Mouse (Mus musculus): Measurements from ENCODE around the gene Fhit. TPM values are rescaled to one million over a fixed set of nuclear protein-coding genes. Genes with fewer than 3 reads are reported as not detected.

The Fhit gene
- polyA plus RNA-seq, 1 experiment from 2014 or later, result 1.7 TPM

DNA sequence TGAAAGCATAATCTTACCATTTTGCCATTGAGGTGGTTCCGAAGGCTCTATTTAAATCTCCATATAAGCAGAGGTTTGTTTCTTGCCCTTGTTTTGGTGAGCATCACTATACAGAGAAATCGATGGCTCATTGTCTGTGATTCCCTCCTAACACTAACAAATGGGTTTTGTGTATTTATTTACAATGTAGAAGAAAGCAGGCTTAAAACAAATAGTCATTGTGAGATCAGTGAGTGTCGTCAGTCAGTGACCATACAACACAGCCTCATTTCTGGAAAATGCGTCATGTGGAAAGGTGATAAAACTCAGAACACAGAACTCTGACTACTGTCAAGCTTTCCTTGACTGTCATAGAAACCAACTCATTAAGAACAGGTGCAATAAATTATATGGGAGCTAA lies 1632.6 kb downstream of the Fhit start:
- in situ Hi-C loops (cut with MboI; ENCODE audit: low pct_unique_long_range_greater_than_20kb), result no loop called here
- no peak for TF ChIP-seq CTCF (IDR thresholded peaks at IDR 0.05)
- ATAC-seq (no peak), DNase-seq (ENCODE audit: low read depth, low spot score) (no peak)
- CTCF ChIA-PET, result no interaction called here
- POLR2A ChIA-PET, result no interaction called here
- H3K27me3 ChIP-seq, result no peaks in the 10 kb centered on the region

DNA sequence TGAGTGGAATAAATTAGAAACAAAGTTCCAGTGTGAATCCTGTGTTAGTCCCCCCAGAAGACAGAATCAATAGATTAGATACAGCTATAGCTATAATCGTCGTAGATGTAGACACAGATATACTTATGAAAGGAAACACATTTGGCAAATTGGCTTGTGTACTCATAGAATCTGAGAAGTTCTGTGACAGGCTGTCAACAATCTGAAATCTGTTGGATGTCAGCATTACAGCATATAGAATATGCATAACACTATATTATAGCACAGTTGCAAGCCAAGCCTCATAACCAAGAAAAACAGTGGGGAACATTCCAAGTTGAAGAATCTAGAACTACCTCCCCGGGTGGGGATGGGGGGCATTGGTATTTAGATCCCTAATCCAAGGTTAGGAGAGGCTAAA lies 1635.7 kb downstream of the Fhit start:
- ChIA-PET POLR2A (no interaction called here), CTCF (no interaction called here)
- TF ChIP-seq CTCF (IDR thresholded peaks at IDR 0.05), result no peak
- DNase-seq (ENCODE audit: low read depth, low spot score), result no peak
- in situ Hi-C loops (cut with MboI; ENCODE audit: low pct_unique_long_range_greater_than_20kb), result no loop called here
- no peaks in the 10 kb centered on the region for H3K27me3 ChIP-seq
- no peak for ATAC-seq

DNA sequence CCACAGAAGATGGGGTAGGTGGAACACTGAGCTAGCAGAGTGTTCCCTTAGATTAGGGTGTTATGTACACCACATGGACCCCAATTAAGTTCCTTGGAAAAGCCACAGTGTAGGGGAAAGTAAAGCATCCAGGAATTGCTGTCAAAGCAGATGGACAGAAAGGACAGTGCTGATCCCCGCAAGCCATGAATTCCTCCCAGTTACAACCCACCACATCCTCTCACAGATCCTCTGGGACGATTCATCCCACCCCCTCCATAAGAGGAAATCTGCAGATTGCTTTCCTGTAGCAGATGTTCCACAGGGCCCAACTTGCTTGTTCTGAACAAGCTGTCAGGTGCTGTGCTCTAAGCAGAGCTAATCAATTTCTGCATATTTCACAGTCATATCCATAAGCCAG lies 1644.2 kb downstream of the Fhit start:
- ATAC-seq (no peak), DNase-seq (ENCODE audit: low read depth, low spot score) (no peak)
- CTCF ChIA-PET, result interaction anchor here (1.6 kb wide), 1 partner anchor 10 kb away, joined by 4 read pairs; no protein-coding TSS in a partner anchor
- H3K27me3 ChIP-seq, result no peaks in the 10 kb centered on the region
- POLR2A ChIA-PET, result no interaction called here
- no peak for TF ChIP-seq CTCF (IDR thresholded peaks at IDR 0.05)
- in situ Hi-C loops (cut with MboI; ENCODE audit: low pct_unique_long_range_greater_than_20kb), result no loop called here

GRCm38 (mm10) chr14:9509678-9510077 lies 1652.2 kb downstream of the Fhit start:
- POLR2A ChIA-PET, result no interaction called here
- in situ Hi-C loops (cut with MboI; ENCODE audit: low pct_unique_long_range_greater_than_20kb), result no loop called here
- TF ChIP-seq CTCF (IDR thresholded peaks at IDR 0.05), result no peak
- CTCF ChIA-PET, result no interaction called here
- peaks cover 4% of the 10 kb centered on the region for H3K27me3 ChIP-seq
- ATAC-seq, result no peak
- DNase-seq (ENCODE audit: low read depth, low spot score), result no peak

Other genes starting within 250 kb of the Fhit start
- 0.96 TPM for gene Gm3839, start 194.7 kb upstream of the Fhit start, polyA plus RNA-seq (2021)

Data from Patski (cell line).